Mouse (Mus musculus): ENCODE measurements at regions not wholly inside any gene's neighbourhood (a gene's known extent, or its start where the extent isn't known, plus 50 kb on each side); places are given as distances from the start of the nearest gene placed in this dataset.
A peak's percentile ranks its signal among the peaks of the same experiment; 100 is the strongest.

DNA sequence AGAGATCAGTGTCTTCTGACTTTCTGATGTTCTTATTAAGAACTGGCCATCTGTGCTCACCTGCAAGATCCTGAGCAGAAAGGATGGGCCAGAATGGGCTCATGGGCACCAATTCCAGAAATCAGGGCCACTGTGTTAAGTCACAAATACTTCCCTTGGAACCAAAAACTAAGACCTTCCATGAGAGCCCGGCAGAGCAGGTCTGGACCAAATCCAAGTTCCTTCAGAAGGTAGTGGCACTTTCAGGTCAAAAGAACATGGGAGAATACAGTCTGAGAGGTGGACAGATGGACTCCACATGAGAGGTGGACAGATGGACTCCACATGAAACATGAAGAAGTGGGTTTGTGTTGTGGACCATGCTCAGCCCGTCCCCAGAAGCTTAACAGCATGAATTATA, 180.4 kb downstream of the Abhd5 start:
- no peaks in the 10 kb centered on the region for H3K27me3 ChIP-seq (ENCODE audit: insufficient read depth, low read length)
- no peak for DNase-seq (ENCODE audit: low spot score)
- H3K4me1 ChIP-seq (ENCODE audit: insufficient read depth, low read length), result 0 out of 2 replicates have a peak, but pooled peaks cover 3% of the 10 kb centered on the region
- no peak for ATAC-seq (ENCODE audit: low FRiP score)
- H3K9me3 ChIP-seq (ENCODE audit: low read length), result no peaks in the 10 kb centered on the region
- no peak overlapping the region for H3K9ac ChIP-seq (replicated peaks; ENCODE audit: low read length, poor library complexity, severe bottlenecking)
- H3K36me3 ChIP-seq (ENCODE audit: insufficient read depth, low read length), result no peaks in the 10 kb centered on the region
- 83% methylated on average over 2 of the region's 2 CpGs for WGBS
- no peak overlapping the region for H3K4me2 ChIP-seq (ENCODE audit: low read depth, low read length, poor library complexity, severe bottlenecking)
- no peak overlapping the region for H3K27ac ChIP-seq (ENCODE audit: low read depth, low read length)
- H3K4me3 ChIP-seq (ENCODE audit: low read depth, low read length), result no peak overlapping the region
- no peak for TF ChIP-seq CTCF (IDR thresholded peaks at IDR 0.05)

DNA sequence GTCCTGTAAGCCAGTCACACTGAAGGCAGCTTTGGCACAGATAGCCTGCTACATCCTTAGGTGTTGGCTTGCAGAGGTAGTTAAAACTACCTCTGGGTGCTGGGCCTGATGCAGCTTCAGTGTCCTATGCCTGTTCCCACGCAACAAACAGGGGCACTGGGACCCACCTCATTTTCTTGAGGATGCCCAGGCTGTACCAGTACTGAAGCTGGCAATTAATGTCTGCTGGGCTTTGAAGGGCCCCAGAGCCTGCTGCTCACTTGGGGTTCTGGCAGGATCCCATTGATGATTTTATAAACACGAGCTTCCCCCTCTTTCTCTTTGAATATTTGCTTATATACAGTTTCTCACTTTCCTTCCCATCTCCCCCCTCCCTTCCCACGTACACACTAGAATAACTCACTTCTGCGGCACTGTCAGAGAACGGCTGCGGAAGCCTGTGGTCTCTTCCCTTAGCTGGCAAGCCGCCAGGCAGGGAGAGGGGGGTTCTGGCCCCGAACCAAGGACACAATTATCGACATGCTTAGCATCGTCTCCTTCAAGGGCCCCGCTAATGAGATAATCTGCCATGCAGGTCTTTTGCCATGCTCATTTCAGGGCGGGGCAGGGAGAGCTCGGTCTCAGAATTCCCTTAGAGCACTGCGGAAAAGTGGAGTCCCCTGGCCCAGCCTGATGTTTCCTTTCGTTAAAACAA, 182.9 kb downstream of the Abhd5 start:
- H3K27ac ChIP-seq (ENCODE audit: low read depth, low read length), result no peak overlapping the region
- no peaks in the 10 kb centered on the region for H3K36me3 ChIP-seq (ENCODE audit: insufficient read depth, low read length)
- H3K4me1 ChIP-seq (ENCODE audit: insufficient read depth, low read length), result 0 out of 2 replicates have a peak, but pooled peaks cover 3% of the 10 kb centered on the region
- ATAC-seq (ENCODE audit: low FRiP score), result no peak
- no peaks in the 10 kb centered on the region for H3K27me3 ChIP-seq (ENCODE audit: insufficient read depth, low read length)
- WGBS, result 27% methylated on average over 15 of the region's 15 CpGs
- no peak for TF ChIP-seq CTCF (IDR thresholded peaks at IDR 0.05)
- no peak overlapping the region for H3K4me3 ChIP-seq (ENCODE audit: low read depth, low read length)
- no peaks in the 10 kb centered on the region for H3K9me3 ChIP-seq (ENCODE audit: low read length)
- 0 out of 2 replicates have a peak overlapping the region, but pooled peaks have one; percentile 13 for H3K9ac ChIP-seq (replicated peaks; ENCODE audit: low read length, poor library complexity, severe bottlenecking)
- DNase-seq (ENCODE audit: low spot score), result peak; percentile 78
- H3K4me2 ChIP-seq (ENCODE audit: low read depth, low read length, poor library complexity, severe bottlenecking), result no peak overlapping the region; the same call in 1 of the 2 replicates

DNA sequence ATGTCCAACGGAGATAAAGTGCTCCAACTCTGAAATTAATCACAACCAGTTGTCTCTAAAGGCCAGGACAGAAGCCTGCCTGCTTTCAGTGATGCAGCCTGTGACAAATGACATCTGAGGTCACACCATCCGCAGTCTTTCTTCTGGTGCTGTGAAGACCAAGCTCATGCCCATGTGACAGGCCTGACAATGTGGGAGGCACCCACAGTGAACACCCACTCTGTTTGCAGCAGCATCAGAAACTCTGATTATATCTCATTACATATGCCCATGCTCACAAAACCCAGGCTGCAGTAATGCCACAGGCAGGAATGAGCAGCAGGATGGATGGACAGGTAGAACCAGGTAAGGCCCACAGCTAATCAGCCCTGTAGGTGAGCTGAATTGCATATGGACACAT, 183.6 kb downstream of the Abhd5 start:
- DNase-seq (ENCODE audit: low spot score), result no peak
- H3K4me3 ChIP-seq (ENCODE audit: low read depth, low read length), result no peak overlapping the region

DNA sequence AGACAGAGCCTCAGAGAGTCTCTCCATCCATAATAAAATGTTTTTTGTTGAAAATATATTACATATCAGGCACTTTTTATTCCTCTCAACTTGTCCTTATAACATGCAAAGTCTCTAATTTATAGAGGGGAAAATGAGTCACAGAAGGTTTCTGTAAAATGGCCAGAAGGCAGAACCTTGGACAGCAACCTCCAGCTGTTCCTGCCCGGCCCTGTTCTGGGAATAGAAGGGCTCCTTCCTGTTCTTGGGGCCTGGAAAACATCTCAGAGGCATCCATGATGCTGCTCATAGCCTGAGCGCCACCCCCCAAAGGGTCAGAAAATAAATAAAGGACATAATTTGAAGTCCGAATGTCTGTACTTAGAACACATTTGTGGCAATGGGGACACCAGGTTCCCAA, 188.7 kb downstream of the Abhd5 start:
- no peak for TF ChIP-seq CTCF (IDR thresholded peaks at IDR 0.05)
- Histone ChIP-seq H3K27me3 (ENCODE audit: insufficient read depth, low read length) (no peaks in the 10 kb centered on the region), H3K4me3 (ENCODE audit: low read depth, low read length) (no peak overlapping the region), H3K4me1 (ENCODE audit: insufficient read depth, low read length) (0 out of 2 replicates have a peak, but pooled peaks cover 2% of the 10 kb centered on the region), H3K36me3 (ENCODE audit: insufficient read depth, low read length) (no peaks in the 10 kb centered on the region), H3K4me2 (ENCODE audit: low read depth, low read length, poor library complexity, severe bottlenecking) (no peak overlapping the region), H3K27ac (ENCODE audit: low read depth, low read length) (no peak overlapping the region), H3K9ac (replicated peaks; ENCODE audit: low read length, poor library complexity, severe bottlenecking) (no peak overlapping the region), H3K9me3 (ENCODE audit: low read length) (no peaks in the 10 kb centered on the region)
- no peak for ATAC-seq (ENCODE audit: low FRiP score)
- 50% methylated on average over 3 of the region's 3 CpGs for WGBS
- no peak for DNase-seq (ENCODE audit: low spot score)

More for the DNA sequence above, 183.6 kb downstream of the Abhd5 start:
- TF ChIP-seq CTCF (IDR thresholded peaks at IDR 0.05), result no peak
- H3K27me3 ChIP-seq (ENCODE audit: insufficient read depth, low read length), result no peaks in the 10 kb centered on the region
- no peak overlapping the region for H3K4me2 ChIP-seq (ENCODE audit: low read depth, low read length, poor library complexity, severe bottlenecking)
- no peak overlapping the region for H3K9ac ChIP-seq (replicated peaks; ENCODE audit: low read length, poor library complexity, severe bottlenecking)
- ATAC-seq (ENCODE audit: low FRiP score), result no peak
- 0 out of 2 replicates have a peak, but pooled peaks cover 3% of the 10 kb centered on the region for H3K4me1 ChIP-seq (ENCODE audit: insufficient read depth, low read length)
- no peaks in the 10 kb centered on the region for H3K36me3 ChIP-seq (ENCODE audit: insufficient read depth, low read length)
- H3K27ac ChIP-seq (ENCODE audit: low read depth, low read length), result no peak overlapping the region
- WGBS, result 67% methylated on average over 2 of the region's 2 CpGs
- no peaks in the 10 kb centered on the region for H3K9me3 ChIP-seq (ENCODE audit: low read length)

DNA sequence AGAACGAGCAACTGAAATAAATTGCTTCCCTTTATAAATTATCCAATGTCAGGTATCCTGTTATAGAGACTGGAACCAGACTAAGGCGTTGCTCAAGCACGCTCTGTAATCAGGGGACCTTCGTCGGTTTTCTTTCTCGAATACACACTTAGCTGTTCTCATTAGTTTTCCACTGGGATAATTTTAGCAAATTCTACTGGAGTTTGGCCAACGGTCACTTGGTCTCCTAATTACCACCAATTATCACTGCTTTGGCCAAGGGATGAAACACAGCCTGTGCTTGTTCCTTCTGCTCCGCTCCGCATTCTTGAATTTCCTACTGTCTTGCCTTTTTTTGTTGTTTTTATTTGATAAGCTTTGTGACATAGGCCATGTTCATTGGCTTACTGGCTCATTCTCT, 191.1 kb upstream of the Topaz1 start:
- TF ChIP-seq CTCF (IDR thresholded peaks at IDR 0.05), result no peak
- no peak for DNase-seq (ENCODE audit: low spot score)

DNA sequence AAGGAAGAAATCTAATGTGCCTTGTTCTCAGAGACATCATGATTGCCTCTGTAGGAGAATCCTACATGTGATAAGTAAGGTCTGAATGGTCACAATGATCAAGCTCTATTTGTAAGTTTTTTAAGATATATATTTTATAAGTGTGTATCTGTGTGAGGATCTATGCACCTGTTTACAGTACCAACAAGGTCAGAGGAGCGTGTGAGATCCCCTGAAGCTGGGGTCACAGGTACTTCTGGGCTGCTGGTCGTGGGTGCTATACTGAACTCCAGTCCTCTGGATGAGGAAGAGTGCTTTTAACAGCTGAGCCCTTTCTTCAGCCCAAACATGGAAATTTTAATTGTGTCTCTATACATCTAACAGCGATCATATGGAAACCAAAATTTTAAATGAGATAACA, 181.1 kb upstream of the Topaz1 start:
- H3K9me3 ChIP-seq (ENCODE audit: low read length), result no peaks in the 10 kb centered on the region
- H3K27me3 ChIP-seq (ENCODE audit: insufficient read depth, low read length), result peaks cover 14% of the 10 kb centered on the region
- no peak overlapping the region for H3K4me3 ChIP-seq (ENCODE audit: low read depth, low read length)
- ATAC-seq (ENCODE audit: low FRiP score) (no peak), DNase-seq (ENCODE audit: low spot score) (no peak)
- TF ChIP-seq CTCF (IDR thresholded peaks at IDR 0.05), result no peak
- H3K36me3 ChIP-seq (ENCODE audit: insufficient read depth, low read length), result no peaks in the 10 kb centered on the region
- H3K4me1 ChIP-seq (ENCODE audit: insufficient read depth, low read length), result peaks cover 1% of the 10 kb centered on the region; the same call in 1 of the 2 replicates
- WGBS, result 79% methylated on average over 3 of the region's 3 CpGs
- H3K4me2 ChIP-seq (ENCODE audit: low read depth, low read length, poor library complexity, severe bottlenecking), result no peak overlapping the region
- H3K9ac ChIP-seq (replicated peaks; ENCODE audit: low read length, poor library complexity, severe bottlenecking), result no peak overlapping the region
- H3K27ac ChIP-seq (ENCODE audit: low read depth, low read length), result no peak overlapping the region

More for the DNA sequence above, 191.1 kb upstream of the Topaz1 start:
- Histone ChIP-seq H3K4me1 (ENCODE audit: insufficient read depth, low read length) (no peaks in the 10 kb centered on the region), H3K36me3 (ENCODE audit: insufficient read depth, low read length) (no peaks in the 10 kb centered on the region), H3K4me2 (ENCODE audit: low read depth, low read length, poor library complexity, severe bottlenecking) (no peak overlapping the region), H3K27ac (ENCODE audit: low read depth, low read length) (no peak overlapping the region), H3K4me3 (ENCODE audit: low read depth, low read length) (no peak overlapping the region), H3K9me3 (ENCODE audit: low read length) (no peaks in the 10 kb centered on the region), H3K27me3 (ENCODE audit: insufficient read depth, low read length) (0 out of 2 replicates have a peak, but pooled peaks cover 3% of the 10 kb centered on the region), H3K9ac (replicated peaks; ENCODE audit: low read length, poor library complexity, severe bottlenecking) (no peak overlapping the region)
- ATAC-seq (ENCODE audit: low FRiP score), result no peak
- WGBS, result 93% methylated on average over 9 of the region's 9 CpGs

All from midbrain, postnatal 0 days (tissue).